Mouse (Mus musculus) midbrain, embryonic 10.5 days (tissue): ENCODE data around the gene Cep131. TPM values are rescaled to one million over a fixed set of nuclear protein-coding genes. Genes with fewer than 3 reads are reported as not detected.
A peak's percentile ranks its signal among the peaks of the same experiment; 100 is the strongest.

ENCODE experiments used
- DNase-seq: peaks from one replicate; pipeline ENCODE4 v3.0.0-alpha.2; 2017; ENCODE audit warnings: low spot score
- H3K27ac ChIP-seq: fragments of 300-500 bp; sonication (generic); replicated peaks from 2 replicates; pipeline ENCODE4 v1.5.1; 2016; ENCODE audit warnings: mild to moderate bottlenecking
- H3K27me3 ChIP-seq: fragments of 300-500 bp; sonication (generic); 2 replicates; pipeline ENCODE4 v1.6.1; 2016; ENCODE audit warnings: low read depth, mild to moderate bottlenecking; ENCODE audit not compliant: poor library complexity, severe bottlenecking
- H3K36me3 ChIP-seq: fragments of 300-500 bp; sonication (generic); 2 replicates; pipeline ENCODE4 v1.6.1; 2016; ENCODE audit warnings: mild to moderate bottlenecking, moderate library complexity
- H3K4me1 ChIP-seq: fragments of 300-500 bp; sonication (generic); 2 replicates; pipeline ENCODE4 v1.6.1; 2016
- H3K4me3 ChIP-seq: fragments of 300-500 bp; sonication (generic); 2 replicates; pipeline ENCODE4 v1.5.1; 2016; ENCODE audit warnings: mild to moderate bottlenecking, moderate library complexity
- H3K9me3 ChIP-seq: fragments of 300-500 bp; sonication (generic); replicated peaks from 2 replicates; pipeline ENCODE4 v1.6.1; 2016; ENCODE audit warnings: mild to moderate bottlenecking
- WGBS: fragments of 180-500 bp; shearing (Covaris S2); methylation state at CpG from one replicate; pipeline ENCODE4 v1.1.7; 2016; 5-methylcytosine and 5-hydroxymethylcytosine counted together
- polyA plus RNA-seq: library from polyadenylated mRNA; unstranded; fragments of >200 nt; fragmentation: Nextera tagmentation; extraction: Ambion mirVana; gene quantifications from 2 replicates; pipeline ENCODE4 v1.2.1, GENCODE M21; 2016

Cep131 gene
- 38.1 and 45.9 TPM in 2 replicates for polyA plus RNA-seq

DNA sequence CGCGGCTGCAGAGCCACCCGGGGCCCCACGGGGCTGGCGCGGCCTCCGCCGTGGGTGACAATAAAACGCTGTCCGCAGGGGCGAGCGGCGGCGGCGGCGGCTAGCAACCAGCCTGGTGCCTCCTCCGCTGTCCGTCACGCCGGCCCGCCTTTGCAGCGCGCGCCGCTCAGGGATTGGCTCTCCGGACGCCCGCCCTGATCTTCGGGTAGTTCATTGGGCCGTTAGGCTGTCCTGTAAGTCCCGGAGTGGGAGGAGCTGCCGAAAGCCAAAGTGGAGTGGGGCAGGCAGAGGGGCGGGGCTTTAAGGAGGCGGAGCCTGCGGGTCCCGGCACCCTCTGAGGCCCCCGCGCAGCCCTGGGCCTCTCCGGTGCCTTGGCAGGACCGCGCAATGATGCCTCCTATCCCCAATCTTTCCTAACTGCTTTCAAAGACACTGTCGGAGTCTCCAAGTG lies at the start of gene Cep131:
Cep131 (minus strand) TSS at position 126 of the 451 bp plus-strand sequence.
- 0% methylated on average over 42 of the region's 42 CpGs for WGBS
- H3K4me1 ChIP-seq, result peaks cover 27% of the 10 kb centered on the region
- no peaks in the 10 kb centered on the region for H3K27me3 ChIP-seq
- H3K27ac ChIP-seq, result peak within 1 kb of the TSS; percentile 92
- peak within 1 kb of the TSS; percentile 76 for H3K4me3 ChIP-seq
- peaks cover 44% of the 10 kb centered on the region for H3K36me3 ChIP-seq
- no peaks in the 10 kb centered on the region for H3K9me3 ChIP-seq
- DNase-seq, result peak; percentile 98

DNA sequence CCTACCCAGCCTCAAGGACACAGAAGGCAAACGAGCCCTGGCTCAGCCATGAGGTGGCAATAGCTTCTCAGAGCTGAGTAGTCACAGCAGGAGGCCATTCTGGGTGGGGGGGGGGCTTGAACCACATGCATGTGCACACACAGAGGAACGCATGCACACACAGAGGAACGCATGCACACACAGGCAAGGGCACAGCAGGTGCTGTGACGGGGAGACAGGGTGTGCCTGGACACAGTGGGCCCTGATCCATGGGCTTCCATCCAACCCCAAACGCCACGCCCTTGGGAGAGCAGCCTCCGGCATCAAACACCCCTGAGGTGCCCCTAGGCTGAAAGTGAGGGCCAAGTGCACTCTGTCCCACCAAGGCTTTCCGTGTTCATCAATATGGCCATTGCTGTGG lies 49.6 kb upstream of the Cep131 start:
- Histone ChIP-seq H3K4me1 (peaks cover 29% of the 10 kb centered on the region), H3K9me3 (no peaks in the 10 kb centered on the region), H3K27me3 (no peaks in the 10 kb centered on the region), H3K27ac (peak overlapping the region; percentile 23; the same call in 1 of the 2 replicates), H3K4me3 (no peak overlapping the region), H3K36me3 (peaks cover 76% of the 10 kb centered on the region)
- 91% methylated on average over 8 of the region's 8 CpGs for WGBS
- no peak for DNase-seq

DNA sequence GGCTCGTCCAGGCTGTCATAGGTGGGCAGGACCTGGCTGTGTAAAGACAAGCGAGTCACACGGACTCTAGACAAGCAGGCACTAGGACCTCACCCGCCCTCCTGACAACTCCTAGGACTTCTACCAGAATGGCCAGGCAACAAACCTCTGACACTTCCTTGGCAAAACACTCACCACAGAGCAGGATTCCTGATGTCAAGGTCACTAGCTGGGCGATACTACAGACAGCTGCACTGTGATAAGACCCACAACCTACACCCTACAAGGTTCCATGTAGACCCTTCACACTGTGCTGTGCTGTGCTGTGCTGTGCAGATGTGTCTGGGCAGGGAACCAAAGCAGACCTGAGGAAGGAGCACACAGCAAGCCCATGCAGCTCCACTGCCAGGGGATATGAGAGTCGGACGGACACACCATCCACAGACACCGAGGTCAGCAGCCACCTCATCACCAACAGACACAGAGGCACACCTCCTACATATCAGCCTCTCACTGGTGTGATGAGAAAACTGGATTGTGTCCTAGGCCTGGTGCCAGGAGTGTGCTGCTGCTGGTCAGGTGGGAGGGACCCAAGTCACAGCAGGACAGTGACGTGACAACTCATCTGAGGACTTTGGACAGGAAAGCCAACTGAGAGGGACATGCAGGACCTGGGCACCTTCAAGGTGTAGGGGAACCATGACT lies 48.4 kb upstream of the Cep131 start:
- peaks cover 82% of the 10 kb centered on the region for H3K36me3 ChIP-seq
- WGBS, result 95% methylated on average over 9 of the region's 9 CpGs

DNA sequence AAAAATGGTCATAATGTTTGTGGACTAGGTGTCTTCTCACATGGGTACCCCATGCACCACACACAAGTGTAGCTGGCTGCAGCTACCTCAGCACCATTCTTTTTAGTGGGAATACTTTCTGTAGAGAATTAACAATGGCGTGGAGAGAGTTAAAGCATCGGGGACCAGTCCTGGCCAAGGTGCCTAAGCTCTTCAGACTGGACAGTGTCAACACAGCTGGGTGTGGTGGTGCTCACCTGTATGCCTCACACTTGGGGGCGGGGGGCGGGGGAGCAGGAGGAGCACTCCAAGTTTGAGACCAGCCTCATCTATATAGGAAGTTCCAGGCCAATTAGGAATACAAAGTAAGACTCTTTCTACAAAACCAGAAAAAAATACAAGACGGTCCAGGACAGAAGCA lies 47.5 kb upstream of the Cep131 start:
- 95% methylated on average over 5 of the region's 5 CpGs for WGBS
- peaks cover 82% of the 10 kb centered on the region for H3K36me3 ChIP-seq

More for the DNA sequence above, 48.4 kb upstream of the Cep131 start:
- no peak for DNase-seq
- Histone ChIP-seq H3K9me3 (no peaks in the 10 kb centered on the region), H3K27me3 (no peaks in the 10 kb centered on the region), H3K4me3 (no peak overlapping the region), H3K27ac (no peak overlapping the region), H3K4me1 (peaks cover 26% of the 10 kb centered on the region)

DNA sequence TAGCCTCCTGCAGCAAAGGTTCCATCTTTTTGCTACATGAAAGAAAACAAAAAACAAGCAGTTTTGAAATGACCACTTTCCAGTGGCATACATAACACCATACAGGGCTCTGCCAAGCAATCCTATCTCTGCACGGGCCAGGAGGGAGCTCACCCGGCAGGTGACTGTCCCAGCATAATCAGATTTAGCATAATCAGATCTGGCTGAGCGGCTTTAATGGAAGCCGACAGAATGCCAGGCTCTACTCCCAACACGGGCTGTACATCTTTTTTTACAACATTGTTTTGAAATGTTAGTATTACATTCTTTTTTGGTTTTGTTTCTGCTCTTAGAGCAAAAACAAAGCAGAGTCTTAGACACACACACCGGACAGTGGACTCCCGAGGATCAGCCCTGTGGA lies 42.7 kb upstream of the Cep131 start:
- no peak overlapping the region for H3K27ac ChIP-seq
- 80% methylated on average over 7 of the region's 7 CpGs for WGBS
- peaks cover 82% of the 10 kb centered on the region for H3K36me3 ChIP-seq

More for the DNA sequence above, 47.5 kb upstream of the Cep131 start:
- no peaks in the 10 kb centered on the region for H3K27me3 ChIP-seq
- H3K4me3 ChIP-seq, result no peak overlapping the region
- DNase-seq, result no peak
- H3K4me1 ChIP-seq, result peaks cover 26% of the 10 kb centered on the region
- H3K27ac ChIP-seq, result no peak overlapping the region
- H3K9me3 ChIP-seq, result no peaks in the 10 kb centered on the region

DNA sequence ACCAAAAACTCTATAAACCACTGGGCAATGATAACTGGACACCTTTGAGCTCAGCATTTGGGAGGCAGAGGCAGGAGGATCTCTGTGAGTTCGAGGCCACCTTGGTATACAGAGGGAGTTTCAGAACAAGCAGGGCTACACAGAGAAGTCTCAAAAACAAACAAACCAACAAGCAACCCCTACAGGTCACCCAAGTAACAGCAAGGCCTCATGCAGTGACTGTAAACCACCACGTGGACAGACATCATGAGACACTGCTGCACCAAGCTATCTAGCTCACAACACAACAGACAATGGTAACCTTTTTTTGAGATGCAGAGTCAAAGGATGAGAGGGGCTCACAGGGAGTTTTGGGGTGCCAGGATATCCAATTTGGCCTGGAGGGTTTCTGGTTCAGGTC lies 40.2 kb upstream of the Cep131 start:
- Histone ChIP-seq H3K27me3 (no peaks in the 10 kb centered on the region), H3K27ac (no peak overlapping the region), H3K9me3 (no peaks in the 10 kb centered on the region), H3K36me3 (peaks cover 73% of the 10 kb centered on the region), H3K4me1 (no peaks in the 10 kb centered on the region), H3K4me3 (no peak overlapping the region)
- no peak for DNase-seq
- 89% methylated on average over 2 of the region's 2 CpGs for WGBS

More for the DNA sequence above, 42.7 kb upstream of the Cep131 start:
- DNase-seq, result no peak
- H3K4me1 ChIP-seq, result no peaks in the 10 kb centered on the region
- no peaks in the 10 kb centered on the region for H3K9me3 ChIP-seq
- no peaks in the 10 kb centered on the region for H3K27me3 ChIP-seq
- H3K4me3 ChIP-seq, result no peak overlapping the region

DNA sequence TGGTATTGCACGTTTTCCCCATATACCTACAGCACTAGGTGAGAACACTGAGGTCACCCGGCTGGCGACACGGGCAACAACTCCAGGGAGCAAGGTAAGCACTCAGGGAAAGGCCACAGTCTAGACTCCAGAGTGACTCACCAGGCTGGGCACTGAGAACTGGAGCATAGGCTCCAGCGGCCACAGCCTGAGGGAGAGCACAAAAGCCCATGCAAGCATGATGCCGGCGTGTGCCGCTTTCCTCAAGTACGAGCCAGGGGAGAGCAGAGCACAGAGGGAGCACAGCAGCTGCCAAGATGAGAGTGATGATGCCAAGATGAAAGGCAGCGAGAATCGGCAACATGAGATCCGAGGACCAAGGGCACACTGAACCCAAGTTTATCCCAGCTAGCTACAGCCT lies 35.5 kb upstream of the Cep131 start:
- Histone ChIP-seq H3K4me3 (no peak overlapping the region), H3K27ac (no peak overlapping the region), H3K36me3 (peaks cover 64% of the 10 kb centered on the region), H3K9me3 (no peaks in the 10 kb centered on the region), H3K27me3 (no peaks in the 10 kb centered on the region), H3K4me1 (no peaks in the 10 kb centered on the region)
- DNase-seq, result no peak
- WGBS, result 95% methylated on average over 12 of the region's 12 CpGs

DNA sequence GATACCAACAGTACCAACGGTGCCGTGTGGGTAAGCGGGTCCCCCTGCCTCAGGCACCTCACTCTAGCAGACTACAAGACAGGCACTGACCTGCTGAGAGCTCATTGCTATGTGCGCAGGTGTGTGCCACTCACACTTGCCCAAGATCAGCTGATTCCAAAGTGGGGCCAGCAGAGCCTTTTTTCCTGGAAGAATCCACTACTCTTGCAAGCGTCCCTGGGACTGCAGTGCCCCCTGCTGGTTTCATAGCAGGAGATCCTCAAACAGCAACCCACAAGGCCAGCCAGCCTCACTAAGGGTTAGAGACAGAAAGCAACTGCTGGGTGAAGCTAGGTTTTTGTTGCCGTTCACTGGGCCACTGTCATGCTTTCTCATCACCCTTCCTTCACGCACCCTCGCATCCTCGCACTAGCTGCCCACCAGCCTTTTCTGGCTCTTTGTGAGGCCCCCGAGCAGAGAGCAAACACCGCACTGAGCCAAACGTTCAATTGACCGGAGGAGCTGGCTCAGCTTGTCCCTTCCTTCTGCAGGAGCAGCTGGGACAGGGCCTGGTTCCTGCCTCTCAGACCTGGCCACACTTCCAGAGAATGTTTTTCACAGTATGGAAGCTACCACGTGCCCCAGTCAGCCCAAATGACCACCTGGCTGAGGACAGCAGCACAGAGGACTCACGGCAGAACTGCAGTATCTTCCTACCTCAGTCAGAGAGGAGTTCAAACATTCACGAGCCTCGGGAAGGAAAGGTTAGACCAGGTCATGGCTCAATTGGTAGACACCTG lies 34.2 kb upstream of the Cep131 start:
- H3K27ac ChIP-seq, result 0 out of 2 replicates have a peak overlapping the region, but pooled peaks have one; percentile 13
- no peak overlapping the region for H3K4me3 ChIP-seq
- no peaks in the 10 kb centered on the region for H3K9me3 ChIP-seq
- peaks cover 65% of the 10 kb centered on the region for H3K36me3 ChIP-seq
- 84% methylated on average over 17 of the region's 17 CpGs for WGBS
- no peaks in the 10 kb centered on the region for H3K4me1 ChIP-seq
- DNase-seq, result peak; percentile 46
- no peaks in the 10 kb centered on the region for H3K27me3 ChIP-seq

DNA sequence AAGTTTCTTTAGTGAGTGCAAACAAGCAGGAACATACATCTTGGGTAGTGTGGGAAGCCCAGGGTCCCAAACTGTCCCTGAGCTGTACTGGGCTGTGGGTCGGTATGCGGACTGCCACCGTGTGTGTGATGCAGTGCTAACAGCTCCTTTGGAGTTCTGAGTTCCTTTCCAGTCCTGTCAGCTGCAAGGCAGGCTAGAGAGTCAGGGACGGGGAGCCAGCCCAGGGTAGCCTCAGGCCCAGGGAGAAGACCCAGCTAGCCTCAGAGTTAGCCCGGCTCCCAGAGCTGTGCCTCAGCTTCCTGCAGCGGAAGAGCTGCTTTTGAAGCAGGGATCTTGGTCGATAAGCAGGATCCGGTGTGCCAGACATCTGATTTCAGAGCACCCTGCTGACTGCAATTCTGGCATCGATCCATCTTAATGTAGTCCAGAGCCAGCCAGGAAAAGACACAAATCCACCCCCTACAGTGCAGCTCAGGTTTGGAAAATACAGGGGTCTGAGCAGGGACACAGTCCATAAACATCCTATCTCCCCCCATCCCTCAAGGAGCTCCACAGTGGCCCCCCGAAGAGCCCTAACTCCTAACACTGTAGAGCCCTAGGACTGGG lies 33.4 kb upstream of the Cep131 start:
- Histone ChIP-seq H3K27ac (no peak overlapping the region), H3K4me3 (no peak overlapping the region), H3K36me3 (peaks cover 73% of the 10 kb centered on the region), H3K27me3 (no peaks in the 10 kb centered on the region), H3K4me1 (no peaks in the 10 kb centered on the region), H3K9me3 (no peaks in the 10 kb centered on the region)
- no peak for DNase-seq
- 83% methylated on average over 10 of the region's 10 CpGs for WGBS

DNA sequence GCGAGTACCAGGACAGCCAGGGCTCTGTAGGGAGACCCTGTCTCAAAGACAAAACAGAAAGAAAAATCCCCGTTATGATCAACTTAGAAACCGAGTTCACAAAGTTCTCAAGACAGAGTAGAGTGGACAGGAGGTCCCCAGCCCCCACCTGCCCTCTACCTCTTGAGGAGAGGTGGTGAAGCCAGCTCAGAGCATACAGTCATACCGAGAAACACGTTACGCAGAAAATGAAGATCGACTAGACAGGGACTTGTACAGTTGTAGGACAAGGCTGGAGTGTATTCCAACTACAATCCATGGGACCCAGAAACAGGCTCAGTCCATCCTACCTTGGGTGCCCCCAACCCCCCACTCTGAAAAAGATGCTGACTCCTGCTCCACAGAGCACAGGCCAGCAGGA lies 32.5 kb upstream of the Cep131 start:
- H3K9me3 ChIP-seq, result no peaks in the 10 kb centered on the region
- peaks cover 74% of the 10 kb centered on the region for H3K36me3 ChIP-seq
- WGBS, result 95% methylated on average over 7 of the region's 7 CpGs
- H3K27me3 ChIP-seq, result no peaks in the 10 kb centered on the region
- no peaks in the 10 kb centered on the region for H3K4me1 ChIP-seq
- DNase-seq, result no peak
- no peak overlapping the region for H3K4me3 ChIP-seq
- no peak overlapping the region for H3K27ac ChIP-seq

DNA sequence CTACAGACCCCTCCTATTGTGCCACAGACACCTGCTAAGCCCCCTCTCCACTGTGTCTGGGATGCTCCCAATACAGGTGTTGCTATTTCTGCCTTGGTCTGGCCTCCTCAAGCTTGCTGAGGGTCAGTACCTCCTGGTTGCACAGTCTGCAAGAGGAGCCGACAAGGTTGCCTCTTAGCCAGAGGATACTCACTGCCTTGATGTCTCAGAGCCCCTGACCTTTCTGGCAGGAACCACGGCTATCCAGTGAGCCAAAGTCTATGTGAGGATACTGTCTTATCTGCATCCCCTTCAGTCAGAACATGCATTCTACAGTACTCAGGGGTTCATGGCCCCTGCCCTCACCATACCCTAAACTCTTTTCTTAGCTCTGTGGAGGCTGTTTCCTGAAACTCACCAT lies 31.0 kb upstream of the Cep131 start:
- H3K4me3 ChIP-seq, result no peak overlapping the region
- H3K36me3 ChIP-seq, result peaks cover 75% of the 10 kb centered on the region
- DNase-seq, result no peak
- 91% methylated on average over 2 of the region's 2 CpGs for WGBS
- no peaks in the 10 kb centered on the region for H3K9me3 ChIP-seq
- H3K27ac ChIP-seq, result no peak overlapping the region
- no peaks in the 10 kb centered on the region for H3K27me3 ChIP-seq
- H3K4me1 ChIP-seq, result no peaks in the 10 kb centered on the region

DNA sequence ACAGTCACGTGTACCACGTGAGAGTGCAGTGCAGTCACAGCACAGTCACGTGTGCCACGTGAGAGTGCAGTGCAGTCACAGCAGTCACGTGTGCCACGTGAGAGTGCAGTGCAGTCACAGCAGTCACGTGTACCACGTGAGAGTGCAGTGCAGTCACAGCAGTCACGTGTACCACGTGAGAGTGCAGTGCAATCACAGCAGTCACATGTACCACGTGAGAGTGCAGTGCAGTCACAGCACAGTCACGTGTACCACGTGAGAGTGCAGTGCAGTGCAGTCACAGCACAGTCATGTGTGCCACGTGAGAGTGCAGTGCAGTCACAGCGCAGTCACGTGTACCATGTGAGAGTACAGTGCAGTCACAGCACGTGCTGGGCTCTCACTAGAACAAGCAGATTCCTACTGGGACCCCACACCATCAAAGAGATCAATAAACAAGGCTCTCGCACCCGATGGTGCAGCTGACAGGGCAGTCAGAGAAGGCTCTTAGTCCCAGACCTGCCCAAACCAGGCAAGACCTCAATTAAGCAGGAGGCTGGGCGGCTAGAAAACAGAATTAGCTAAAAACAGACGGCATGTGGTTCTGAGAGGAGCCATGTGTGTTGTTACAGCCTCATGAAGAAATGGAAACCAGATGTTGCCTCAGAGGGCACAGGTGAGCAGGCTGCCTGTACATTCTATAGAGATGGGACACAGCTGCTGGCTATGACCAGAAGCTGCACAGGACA lies 28.0 kb upstream of the Cep131 start:
- H3K27ac ChIP-seq, result no peak overlapping the region
- H3K4me1 ChIP-seq, result no peaks in the 10 kb centered on the region
- no peaks in the 10 kb centered on the region for H3K27me3 ChIP-seq
- no peaks in the 10 kb centered on the region for H3K9me3 ChIP-seq
- peaks cover 76% of the 10 kb centered on the region for H3K36me3 ChIP-seq
- WGBS, result 91% methylated on average over 21 of the region's 21 CpGs
- H3K4me3 ChIP-seq, result no peak overlapping the region
- DNase-seq, result no peak
